Mouse (Mus musculus) lung, postnatal 14 days (tissue): Measurements from ENCODE around the gene Trpc4ap.
A peak's percentile ranks its signal among the peaks of the same experiment; 100 is the strongest.
"Not testable (repeated sequence)": the region's sequence is repeated elsewhere in the genome, so short reads cannot be mapped to it uniquely, and the experiment has no call there.

Source experiments
- DNase-seq: peaks from one replicate; pipeline ENCODE4 v3.0.0; 2021

Trpc4ap gene

DNA sequence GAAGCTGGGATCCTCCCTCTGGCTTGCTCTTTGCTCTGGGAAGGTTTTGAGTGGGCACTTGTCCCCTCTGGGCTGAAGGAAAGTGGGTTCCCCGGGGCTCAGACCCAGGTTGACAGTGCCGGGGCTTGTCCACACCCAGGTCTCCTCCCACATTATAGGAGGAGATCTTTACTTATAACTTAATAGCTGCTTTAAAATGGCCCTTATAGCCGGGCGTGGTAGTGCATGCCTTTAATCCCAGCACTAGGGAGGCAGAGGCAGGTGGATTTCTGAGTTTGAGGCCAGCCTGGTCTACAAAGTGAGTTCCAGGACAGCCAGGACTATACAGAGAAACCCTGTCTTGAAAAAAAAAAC is 87.0 kb downstream of the Trpc4ap start:
- DNase-seq = not testable (repeated sequence)

DNA sequence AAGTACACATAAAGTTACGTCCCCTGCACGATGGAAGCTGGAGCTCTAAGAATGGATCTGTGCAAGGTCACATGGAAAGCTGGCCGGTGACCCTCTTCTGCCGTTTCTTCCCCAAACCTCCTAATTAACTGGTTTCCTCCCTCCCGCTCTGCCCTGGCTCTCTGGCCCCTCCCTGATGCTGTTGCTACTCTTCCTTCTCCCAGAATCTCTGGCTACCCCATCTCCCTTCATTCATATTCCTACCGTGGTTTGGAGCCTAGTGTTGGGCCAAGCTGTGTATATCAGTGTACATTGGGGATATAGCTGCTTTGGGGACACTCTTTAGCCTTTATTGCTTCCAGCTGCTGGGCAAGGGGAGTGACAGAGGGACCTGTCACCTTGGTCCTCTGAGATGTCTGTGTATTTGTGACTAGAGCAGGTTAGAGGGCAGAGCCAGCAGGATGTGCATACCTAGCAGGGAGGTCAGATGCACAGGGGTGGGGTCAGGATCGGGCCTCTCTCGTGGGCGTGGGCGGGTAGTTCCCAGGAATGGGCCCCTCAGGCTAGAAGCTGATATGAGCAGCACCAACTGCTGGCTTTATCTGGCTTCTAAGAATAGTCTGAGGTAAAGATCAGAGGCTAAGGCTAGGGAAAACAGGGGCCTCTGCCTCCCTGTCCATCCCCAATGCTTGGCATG is 87.5 kb downstream of the Trpc4ap start:
- DNase-seq = no peak

DNA sequence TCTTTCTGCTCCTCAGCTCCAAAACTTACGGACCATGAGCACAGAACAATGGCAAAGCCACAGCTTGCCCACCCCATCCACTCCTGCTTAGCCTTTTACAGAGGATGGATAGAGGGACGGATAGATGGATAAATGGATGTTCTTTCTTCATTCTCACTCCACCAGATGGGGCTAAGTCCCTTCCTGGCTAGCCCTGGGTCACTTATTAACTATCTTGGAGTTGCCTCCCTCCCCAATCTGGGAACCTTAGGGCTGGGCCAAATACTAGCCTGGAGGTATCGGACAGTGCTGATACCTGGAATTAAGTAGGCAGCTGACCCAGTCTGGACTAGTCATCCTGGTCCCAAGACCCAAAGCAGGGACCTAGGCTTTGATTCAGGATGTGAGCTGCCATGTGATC is 88.5 kb downstream of the Trpc4ap start:
- DNase-seq = no peak

- peak; percentile 20 for DNase-seq
Measured at GRCm38 (mm10) chr2:155595516-155595915, 96.7 kb downstream of the Trpc4ap start.

- DNase-seq = no peak
Measured at GRCm38 (mm10) chr2:155592854-155593283, 99.3 kb downstream of the Trpc4ap start.

DNA sequence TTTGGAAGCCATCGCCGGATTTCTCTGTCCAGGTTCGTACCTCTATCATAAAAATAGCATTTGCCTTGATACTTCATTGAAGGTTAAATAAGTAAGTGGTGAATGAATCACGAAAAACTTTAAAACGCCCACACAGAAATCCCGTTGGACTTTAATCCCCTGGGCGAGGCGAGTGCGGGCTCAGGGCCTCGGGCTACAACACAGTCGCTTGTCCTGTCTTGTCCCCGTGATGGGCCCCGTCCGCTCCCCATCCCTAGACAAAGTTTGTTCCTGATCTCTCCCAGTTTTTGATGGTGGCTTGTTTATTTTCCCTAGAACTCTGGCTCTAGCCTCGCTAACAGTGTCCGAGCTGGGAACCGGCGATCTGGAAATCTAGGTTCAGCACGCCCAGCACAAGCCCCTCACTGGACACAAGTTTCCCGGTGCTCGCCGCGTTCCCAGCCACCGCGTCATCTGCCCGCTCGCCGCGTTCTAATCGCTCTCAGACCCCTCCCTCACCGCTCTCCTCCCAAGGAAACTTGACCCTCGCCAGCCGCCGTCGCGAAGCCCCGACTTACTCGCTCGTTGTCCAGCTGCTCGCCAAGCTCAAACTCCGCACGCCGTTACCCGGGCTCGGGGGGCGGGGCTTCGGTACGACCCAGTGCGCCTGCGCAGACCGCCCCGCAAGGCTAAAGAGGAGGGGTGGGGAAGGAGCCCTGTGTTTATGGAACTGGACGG is 99.9 kb downstream of the Trpc4ap start, which contains the start of gene Gss:
TSS of gene Gss (minus strand) at position 674 of the 717 bp plus-strand sequence.
- DNase-seq = peak; percentile 100

DNA sequence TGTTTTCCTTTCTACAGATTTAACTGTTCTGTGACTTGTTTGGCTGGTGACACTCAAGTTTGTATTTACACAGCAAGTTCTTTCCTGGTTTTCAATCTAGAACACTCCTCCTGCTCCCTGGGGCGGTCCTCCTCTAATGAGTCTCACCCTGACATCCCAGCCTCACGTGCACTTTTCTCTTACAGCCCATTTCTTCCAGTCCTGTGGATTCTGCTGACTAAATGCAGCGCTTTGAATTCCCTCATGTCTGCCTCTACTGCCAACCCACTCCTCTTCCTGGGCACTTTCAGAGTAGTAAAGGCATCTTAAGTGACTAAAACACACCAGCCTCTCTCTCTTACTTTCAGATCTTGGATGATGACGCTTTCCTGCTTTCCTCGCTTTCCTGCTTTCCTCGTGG is 100.5 kb downstream of the Trpc4ap start:
- no peak for DNase-seq

DNA sequence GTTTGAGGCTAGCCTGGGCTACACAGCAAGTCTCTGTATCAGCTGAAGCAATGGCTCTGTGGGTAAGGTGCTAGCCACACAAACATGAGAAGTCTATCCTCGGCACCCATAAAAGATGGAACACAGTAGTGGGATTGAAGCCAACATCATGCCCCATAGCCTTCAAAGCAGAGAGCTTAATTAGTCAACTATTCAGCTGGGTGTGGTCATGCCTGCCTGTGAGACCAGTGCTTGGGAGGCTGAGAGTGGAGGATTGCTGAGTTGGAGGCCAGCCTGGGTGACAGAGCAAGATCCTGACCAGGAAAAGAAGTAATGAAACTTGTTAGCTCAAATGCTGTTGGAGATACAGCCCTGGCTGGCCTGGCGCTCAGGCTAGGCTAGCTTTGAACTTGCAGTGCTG is 101.3 kb downstream of the Trpc4ap start:
- DNase-seq = no peak

DNA sequence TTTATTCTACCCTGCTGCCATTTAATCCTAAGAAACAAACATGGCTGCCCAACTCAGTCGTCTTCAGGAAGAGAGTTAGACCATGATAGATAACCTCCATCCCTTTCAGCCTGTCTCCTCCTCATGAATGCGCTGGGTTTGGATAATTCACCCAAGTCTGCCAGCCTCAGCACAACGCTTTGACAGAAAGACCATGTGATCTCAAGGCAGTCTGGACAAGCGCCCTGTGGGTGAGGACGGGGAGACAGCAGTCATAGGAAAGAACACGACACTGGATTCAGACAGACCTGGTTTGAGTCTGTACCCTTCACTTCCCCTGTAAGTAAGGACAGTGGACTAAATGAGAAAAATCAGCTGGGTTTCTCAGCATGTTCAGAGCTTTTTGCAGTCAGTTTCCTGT is 102.7 kb downstream of the Trpc4ap start:
- DNase-seq = no peak

DNA sequence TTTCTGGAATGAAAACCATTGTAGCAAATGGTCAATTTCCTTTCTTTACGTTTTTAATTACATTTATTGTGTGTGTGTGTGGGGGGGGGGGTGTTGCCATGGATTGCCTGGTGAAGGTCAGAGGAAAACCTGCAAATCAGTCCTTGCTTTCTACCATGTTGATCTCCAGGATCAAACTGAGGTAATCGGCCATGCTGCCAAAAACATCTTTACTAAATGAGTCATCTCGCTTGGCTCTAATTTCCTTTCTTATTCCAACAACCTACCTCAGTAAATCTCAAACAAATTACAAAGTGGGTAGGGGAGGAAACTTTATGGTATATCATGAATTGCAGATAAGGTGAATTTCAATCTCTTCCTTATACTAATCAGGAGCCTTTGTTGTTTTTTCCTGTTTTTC is 104.0 kb downstream of the Trpc4ap start:
- no peak for DNase-seq

- DNase-seq = peak; percentile 46
Measured at GRCm38 (mm10) chr2:155585486-155585885, 106.7 kb downstream of the Trpc4ap start.

- DNase-seq = no peak
Measured at GRCm38 (mm10) chr2:155585082-155585481, 107.1 kb downstream of the Trpc4ap start.
